Mouse (Mus musculus): ENCODE data around the gene Grik3.

GRCm38 (mm10) chr4:125522931-125523330, 32.4 kb downstream of the Grik3 start:
- TF ChIP-seq CTCF (IDR thresholded peaks at IDR 0.05 in 2 of 3, conservative IDR thresholded peaks at IDR 0.05 in 1 of 3; ENCODE audit: control insufficient read depth in 1 of 3, insufficient read depth in 1 of 3, low read depth in 2 of 3, low read length in 3 of 3, poor library complexity in 1 of 3, severe bottlenecking in 1 of 3) (no peak), EP300 (IDR thresholded peaks at IDR 0.05; ENCODE audit: low read depth in 1 of 2, low read length in 2 of 2) (no peak), POLR2A (IDR thresholded peaks at IDR 0.05; ENCODE audit: control insufficient read depth in 1 of 2, insufficient read depth in 1 of 2, low read depth in 1 of 2, low read length in 2 of 2, poor library complexity in 1 of 2) (no peak)

Measured in MEL (cell line).